Mouse (Mus musculus): ENCODE measurements around the gene Ssbp1. TPM values are rescaled to one million over a fixed set of nuclear protein-coding genes. Genes with fewer than 3 reads are reported as not detected.

The Ssbp1 gene
- polyA plus RNA-seq, 1 experiment from 2014 or later = 136 TPM

DNA sequence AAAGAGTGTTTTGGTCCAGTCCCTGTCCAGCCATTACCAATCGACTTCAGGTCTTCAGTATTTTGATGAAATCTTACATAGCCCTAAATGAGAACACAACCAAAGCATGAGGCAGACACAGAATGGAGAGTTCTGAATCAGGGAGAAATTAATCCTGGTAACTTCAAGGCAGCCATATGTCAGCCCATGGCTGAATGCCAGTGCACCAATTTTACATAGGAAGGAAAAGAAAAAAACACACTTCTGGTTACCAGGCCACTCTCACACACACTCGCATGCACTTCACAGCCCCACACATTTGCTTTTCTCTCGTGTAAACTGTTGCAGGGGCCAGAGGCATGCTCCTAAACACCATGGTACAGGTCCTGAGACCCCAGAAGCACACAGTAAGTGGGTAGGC, 40.3 kb upstream of the Ssbp1 start:
- H3K9ac ChIP-seq = no peak overlapping the region
- H3K27ac ChIP-seq (ENCODE audit: low read depth) = no peak overlapping the region
- H3K4me3 ChIP-seq (ENCODE audit: low read depth, low read length) = no peak overlapping the region
- no peak for TF ChIP-seq CTCF (IDR thresholded peaks at IDR 0.05; ENCODE audit: low read depth)
- WGBS = 59% methylated on average over 3 of the region's 3 CpGs
- no peaks in the 10 kb centered on the region for H3K27me3 ChIP-seq (ENCODE audit: insufficient read depth, low read length)
- ATAC-seq (ENCODE audit: insufficient read depth) (no peak), DNase-seq (peak; percentile 21)
- peaks cover 7% of the 10 kb centered on the region; the same call in 1 of the 2 replicates for H3K4me1 ChIP-seq (ENCODE audit: insufficient read depth)
- H3K36me3 ChIP-seq (ENCODE audit: insufficient read depth) = no peaks in the 10 kb centered on the region
- H3K4me2 ChIP-seq = no peak overlapping the region
- no peaks in the 10 kb centered on the region for H3K9me3 ChIP-seq (ENCODE audit: low read depth, low read length)

DNA sequence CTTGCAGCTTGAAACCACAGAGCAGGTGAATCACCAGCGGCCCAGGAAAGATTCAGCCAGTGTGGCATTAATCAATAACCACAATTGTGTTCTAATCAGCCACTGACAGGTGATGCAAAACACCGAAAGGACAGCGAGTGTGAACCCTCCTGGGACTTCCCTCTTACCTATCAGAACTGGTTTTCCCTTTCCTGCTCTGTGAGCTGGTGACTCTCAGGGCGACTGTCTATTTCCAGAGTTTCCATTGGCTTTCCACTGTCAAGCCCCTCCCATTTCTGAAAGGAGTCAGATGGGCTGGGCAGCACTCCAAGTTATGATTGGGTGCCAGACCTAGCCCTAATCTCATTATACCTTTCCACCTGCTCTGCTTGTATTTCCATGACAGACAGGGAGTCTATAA, 39.8 kb upstream of the Ssbp1 start:
- Histone ChIP-seq H3K4me3 (ENCODE audit: low read depth, low read length) (no peak overlapping the region), H3K4me2 (no peak overlapping the region), H3K27ac (ENCODE audit: low read depth) (no peak overlapping the region), H3K9me3 (ENCODE audit: low read depth, low read length) (no peaks in the 10 kb centered on the region), H3K9ac (no peak overlapping the region), H3K36me3 (ENCODE audit: insufficient read depth) (no peaks in the 10 kb centered on the region), H3K27me3 (ENCODE audit: insufficient read depth, low read length) (no peaks in the 10 kb centered on the region), H3K4me1 (ENCODE audit: insufficient read depth) (peaks cover 7% of the 10 kb centered on the region; the same call in 1 of the 2 replicates)
- 61% methylated on average over 4 of the region's 4 CpGs for WGBS
- no peak for TF ChIP-seq CTCF (IDR thresholded peaks at IDR 0.05; ENCODE audit: low read depth)
- ATAC-seq (ENCODE audit: insufficient read depth) = no peak
- DNase-seq = peak; percentile 41

DNA sequence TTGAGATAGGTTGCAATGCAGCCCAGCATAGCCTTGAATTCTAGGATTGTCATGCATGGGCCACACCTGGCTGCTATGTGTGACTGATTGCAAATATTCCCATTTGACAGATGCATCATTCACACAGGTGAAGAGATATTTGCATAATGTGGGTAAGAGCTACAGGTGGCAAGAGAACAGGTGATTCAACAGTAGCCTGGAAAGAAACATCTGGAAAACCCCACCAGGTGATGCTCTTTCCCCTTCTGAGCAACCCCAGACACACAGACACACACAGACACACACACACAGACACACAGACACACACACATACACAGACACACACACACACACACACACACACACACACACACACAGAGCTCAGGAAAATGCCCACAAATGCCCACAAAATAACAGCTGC, 39.3 kb upstream of the Ssbp1 start:
- ATAC-seq (ENCODE audit: insufficient read depth) (no peak), DNase-seq (no peak)
- Histone ChIP-seq H3K36me3 (ENCODE audit: insufficient read depth) (no peaks in the 10 kb centered on the region), H3K27me3 (ENCODE audit: insufficient read depth, low read length) (no peaks in the 10 kb centered on the region), H3K9ac (no peak overlapping the region), H3K4me3 (ENCODE audit: low read depth, low read length) (no peak overlapping the region), H3K4me1 (ENCODE audit: insufficient read depth) (peaks cover 7% of the 10 kb centered on the region; the same call in 1 of the 2 replicates), H3K4me2 (no peak overlapping the region), H3K9me3 (ENCODE audit: low read depth, low read length) (no peaks in the 10 kb centered on the region), H3K27ac (ENCODE audit: low read depth) (no peak overlapping the region)
- no peak for TF ChIP-seq CTCF (IDR thresholded peaks at IDR 0.05; ENCODE audit: low read depth)

DNA sequence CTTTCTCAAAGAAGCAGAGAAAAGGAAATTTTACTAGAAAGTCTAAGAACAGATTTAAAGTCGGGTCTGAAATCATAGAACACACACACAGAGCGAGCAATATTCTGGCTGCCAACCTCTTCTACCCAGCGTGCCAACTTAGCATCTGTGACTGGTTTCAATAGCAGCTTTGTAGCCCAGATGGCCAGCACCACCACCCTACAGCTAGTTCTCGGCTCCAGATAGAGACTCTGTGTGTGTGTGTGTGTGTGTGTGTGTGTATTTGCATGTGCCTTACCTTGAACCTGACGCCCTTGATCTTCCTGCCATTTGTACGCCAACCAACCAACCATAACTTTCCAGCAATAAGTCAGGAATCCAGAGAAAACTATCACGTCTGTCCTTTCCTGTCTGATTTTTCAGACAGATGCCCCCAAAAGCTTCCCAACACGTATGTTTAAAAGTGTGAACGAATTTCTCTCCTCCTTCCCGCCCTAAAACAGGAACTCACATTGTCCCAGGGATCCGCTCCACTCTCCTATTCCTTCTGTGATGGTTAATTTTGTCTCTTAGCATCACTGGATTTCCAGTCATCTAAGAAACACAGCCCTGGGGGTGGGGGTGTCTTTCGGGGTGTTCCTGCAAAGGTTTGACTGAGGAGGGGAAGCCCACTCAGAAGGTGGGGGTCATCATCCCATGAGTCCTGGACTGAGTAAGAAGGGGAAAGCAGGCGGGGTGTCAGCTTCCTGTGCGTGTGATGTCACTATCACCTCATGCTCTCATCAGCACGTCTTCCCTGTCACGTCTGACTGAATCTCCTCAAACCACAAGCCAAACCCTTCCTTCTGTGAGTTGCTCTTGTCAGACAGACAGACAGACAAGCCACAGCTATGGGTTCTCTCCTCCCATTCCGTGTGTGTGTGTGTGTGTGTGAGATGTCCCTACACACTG, 38.5 kb upstream of the Ssbp1 start:
- H3K36me3 ChIP-seq (ENCODE audit: insufficient read depth) = no peaks in the 10 kb centered on the region
- ATAC-seq (ENCODE audit: insufficient read depth) = no peak

DNA sequence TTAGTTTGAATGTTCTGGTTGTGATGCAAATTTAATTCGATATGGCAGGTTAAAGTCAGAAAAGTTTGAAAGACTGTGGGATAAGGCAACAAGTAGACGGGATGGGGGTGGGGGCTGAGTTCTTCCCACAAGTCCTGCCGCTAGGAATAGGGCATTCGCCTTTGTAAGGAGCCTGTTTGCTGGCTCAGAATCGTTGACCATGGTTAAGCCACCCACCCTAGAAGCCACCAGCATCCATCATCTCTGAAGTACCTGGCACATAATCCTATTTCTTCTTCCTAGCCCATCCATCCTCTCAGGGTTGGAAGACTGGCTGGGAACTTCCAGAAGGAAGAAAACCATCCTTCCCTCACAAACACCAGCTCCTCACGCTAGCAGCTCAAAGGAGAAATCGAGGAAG, 36.5 kb upstream of the Ssbp1 start:
- no peaks in the 10 kb centered on the region for H3K27me3 ChIP-seq (ENCODE audit: insufficient read depth, low read length)
- DNase-seq (no peak), ATAC-seq (ENCODE audit: insufficient read depth) (no peak)
- no peaks in the 10 kb centered on the region for H3K36me3 ChIP-seq (ENCODE audit: insufficient read depth)
- H3K4me3 ChIP-seq (ENCODE audit: low read depth, low read length) = peak overlapping the region; percentile 73
- peaks cover 4% of the 10 kb centered on the region; the same call in 1 of the 2 replicates for H3K4me1 ChIP-seq (ENCODE audit: insufficient read depth)
- H3K9me3 ChIP-seq (ENCODE audit: low read depth, low read length) = no peaks in the 10 kb centered on the region
- TF ChIP-seq CTCF (IDR thresholded peaks at IDR 0.05; ENCODE audit: low read depth) = no peak
- H3K9ac ChIP-seq = peak overlapping the region; percentile 73
- no peak overlapping the region for H3K27ac ChIP-seq (ENCODE audit: low read depth)
- peak overlapping the region; percentile 88 for H3K4me2 ChIP-seq
- 12% methylated on average over 7 of the region's 7 CpGs for WGBS

More for the DNA sequence above, 38.5 kb upstream of the Ssbp1 start:
- H3K4me1 ChIP-seq (ENCODE audit: insufficient read depth) = peaks cover 7% of the 10 kb centered on the region; the same call in 1 of the 2 replicates
- no peak for DNase-seq
- H3K4me2 ChIP-seq = no peak overlapping the region
- H3K27me3 ChIP-seq (ENCODE audit: insufficient read depth, low read length) = no peaks in the 10 kb centered on the region
- no peak overlapping the region for H3K9ac ChIP-seq
- WGBS = 84% methylated on average over 17 of the region's 17 CpGs
- no peak overlapping the region for H3K4me3 ChIP-seq (ENCODE audit: low read depth, low read length)
- H3K27ac ChIP-seq (ENCODE audit: low read depth) = no peak overlapping the region
- no peak for TF ChIP-seq CTCF (IDR thresholded peaks at IDR 0.05; ENCODE audit: low read depth)
- H3K9me3 ChIP-seq (ENCODE audit: low read depth, low read length) = no peaks in the 10 kb centered on the region

DNA sequence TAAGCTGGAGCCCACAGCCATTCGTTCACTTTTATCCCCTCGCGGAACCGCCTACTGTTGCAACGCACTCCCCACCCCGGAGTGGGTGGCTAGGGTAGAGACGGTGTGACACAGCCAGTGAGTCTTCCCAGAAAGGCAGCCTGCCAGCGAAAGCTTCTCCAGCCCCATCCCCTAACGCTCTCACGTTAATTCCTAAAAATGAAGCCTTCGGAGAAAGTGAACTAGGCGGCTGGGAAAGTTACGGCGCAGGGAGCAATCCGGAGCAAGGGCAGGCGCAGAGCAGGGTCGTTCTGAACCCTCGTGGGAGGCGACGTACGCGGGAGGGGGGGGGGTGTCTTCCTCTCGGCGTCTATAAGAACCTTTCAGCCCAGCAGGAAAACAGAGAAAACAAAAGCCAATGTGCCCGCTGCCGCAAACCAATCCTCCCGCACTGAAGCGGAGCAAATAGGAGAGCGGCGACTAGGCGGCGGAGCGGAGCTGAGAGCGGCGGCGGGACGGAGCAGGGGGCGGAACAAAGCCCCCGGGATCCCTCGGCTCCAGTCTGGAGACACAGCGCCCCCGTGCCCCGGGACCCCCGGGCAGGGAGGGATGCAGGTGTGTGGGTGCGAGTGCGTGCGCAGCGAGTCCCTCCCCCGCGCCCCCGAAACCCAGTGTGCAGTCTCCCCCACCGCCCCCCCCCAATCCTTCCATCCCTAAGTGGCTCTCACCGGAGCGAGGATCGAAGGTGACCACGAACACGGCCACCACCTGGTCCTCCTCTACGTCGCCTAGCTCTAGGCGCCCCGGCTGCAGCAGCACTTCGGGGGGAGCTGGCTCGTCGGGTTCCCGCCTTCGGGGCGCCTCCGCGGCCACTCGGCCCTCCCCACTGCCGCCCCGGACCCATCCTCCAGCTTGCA, 35.8 kb upstream of the Ssbp1 start:
- DNase-seq = peak; percentile 66
- ATAC-seq (ENCODE audit: insufficient read depth) = peak; percentile 74
- Histone ChIP-seq H3K27me3 (ENCODE audit: insufficient read depth, low read length) (no peaks in the 10 kb centered on the region), H3K9me3 (ENCODE audit: low read depth, low read length) (no peaks in the 10 kb centered on the region), H3K9ac (peak overlapping the region; percentile 73), H3K4me1 (ENCODE audit: insufficient read depth) (no peaks in the 10 kb centered on the region; the same call in 1 of the 2 replicates), H3K4me3 (ENCODE audit: low read depth, low read length) (peak overlapping the region; percentile 73), H3K27ac (ENCODE audit: low read depth) (peak overlapping the region; percentile 58), H3K4me2 (peak overlapping the region; percentile 88), H3K36me3 (ENCODE audit: insufficient read depth) (no peaks in the 10 kb centered on the region)
- WGBS = under 1% methylated on average over 66 of the region's 72 CpGs
- TF ChIP-seq CTCF (IDR thresholded peaks at IDR 0.05; ENCODE audit: low read depth) = no peak

Data from lung, embryonic 14.5 days (tissue).